ENCODE assay signal across 25 mouse cellular contexts in the genomic region with DNA sequence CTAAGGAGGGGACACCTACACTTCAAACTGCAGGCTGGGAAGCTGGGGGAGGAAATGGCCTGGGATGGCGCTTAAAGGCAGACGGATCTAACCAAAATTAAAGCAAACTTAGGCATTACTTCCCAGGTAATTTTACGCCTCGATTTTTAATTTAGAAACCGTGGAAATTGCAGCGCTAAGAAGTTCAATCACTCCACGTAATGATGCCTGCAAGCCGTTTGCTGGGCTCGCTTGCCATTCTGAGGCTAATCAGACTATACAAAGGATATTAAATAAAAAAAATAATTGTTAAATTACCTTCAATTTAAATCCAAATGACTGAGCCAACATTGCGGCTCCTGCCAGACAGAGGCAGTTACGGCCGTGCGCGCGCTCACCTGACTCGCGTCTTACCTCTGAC. TPM values are rescaled to one million over a fixed set of nuclear protein-coding genes. Genes with fewer than 3 reads are reported as not detected.
DNase-seq lines count a peak whose midpoint lies in the region; ATAC-seq lines count a peak whose summit lies in the region.
"Had no signal": no experiment of that assay in that cellular context is flagged by ENCODE, and none has a peak within 500 bp of the region (broad histone marks: within the 10 kb centered on the region; RNA-seq: fewer than 3 reads in every experiment).

No protein-coding gene starts in this region.

- no peak overlapping the region for H3K9ac ChIP-seq in embryonic facial prominence, embryonic 11.5 days (replicated peaks; ENCODE audit: low read length)
- no peak overlapping the region for H3K9ac ChIP-seq in midbrain, embryonic 11.5 days (ENCODE audit: low read length)
- H3K9ac ChIP-seq in midbrain, embryonic 16.5 days (ENCODE audit: low read depth, low read length) = no peak overlapping the region
- H3K9ac ChIP-seq in hindbrain, embryonic 15.5 days = no peak overlapping the region
- no peak overlapping the region for H3K9ac ChIP-seq in neural tube, embryonic 15.5 days (replicated peaks)
- H3K9ac ChIP-seq: forebrain, embryonic 15.5 days; limb, embryonic 13.5 days; liver, embryonic 13.5 days; lung, embryonic 14.5 days had no signal

- H3K4me3 ChIP-seq in embryonic facial prominence, embryonic 11.5 days (ENCODE audit: low read depth, low read length) = no peak overlapping the region
- H3K4me3 ChIP-seq in embryonic facial prominence, embryonic 10.5 days = no peak overlapping the region
- H3K4me3 ChIP-seq in midbrain, embryonic 11.5 days (ENCODE audit: low read depth, low read length) = no peak overlapping the region
- H3K4me3 ChIP-seq in midbrain, embryonic 16.5 days (ENCODE audit: low read depth, low read length) = no peak overlapping the region
- H3K4me3 ChIP-seq in hindbrain, embryonic 15.5 days = no peak overlapping the region
- peak overlapping the region; percentile 14 for H3K4me3 ChIP-seq in neural tube, embryonic 15.5 days (replicated peaks)
- H3K4me3 ChIP-seq: forebrain, embryonic 15.5 days; liver, embryonic 13.5 days; myocyte had no signal

- H3K4me2 ChIP-seq in embryonic facial prominence, embryonic 11.5 days (ENCODE audit: low read depth, low read length) = no peak overlapping the region
- no peak overlapping the region for H3K4me2 ChIP-seq in midbrain, embryonic 11.5 days
- no peak overlapping the region for H3K4me2 ChIP-seq in midbrain, embryonic 16.5 days (ENCODE audit: low read length)
- H3K4me2 ChIP-seq in hindbrain, embryonic 15.5 days = peak overlapping the region; percentile 49
- H3K4me2 ChIP-seq in neural tube, embryonic 15.5 days = peak overlapping the region; percentile 53
- H3K4me2 ChIP-seq: forebrain, embryonic 15.5 days; limb, embryonic 13.5 days; liver, embryonic 13.5 days had no signal

- WGBS in embryonic facial prominence, embryonic 11.5 days = 2% methylated on average over 17 of the region's 17 CpGs
- WGBS in embryonic facial prominence, embryonic 10.5 days = 2% methylated on average over 17 of the region's 17 CpGs
- WGBS in midbrain, embryonic 11.5 days = 2% methylated on average over 17 of the region's 17 CpGs
- WGBS in midbrain, embryonic 16.5 days = 3% methylated on average over 17 of the region's 17 CpGs
- WGBS in hindbrain, embryonic 15.5 days = 4% methylated on average over 17 of the region's 17 CpGs
- 3% methylated on average over 17 of the region's 17 CpGs for whole genome bisulfite sequencing in neural tube, embryonic 15.5 days

- H3K9me3 ChIP-seq in embryonic facial prominence, embryonic 11.5 days (replicated peaks; ENCODE audit: control insufficient read depth, low read length) = no peaks in the 10 kb centered on the region
- H3K9me3 ChIP-seq in embryonic facial prominence, embryonic 10.5 days = no peaks in the 10 kb centered on the region
- no peaks in the 10 kb centered on the region for H3K9me3 ChIP-seq in midbrain, embryonic 11.5 days (ENCODE audit: control insufficient read depth, low read length)
- no peaks in the 10 kb centered on the region for H3K9me3 ChIP-seq in midbrain, embryonic 16.5 days (replicated peaks; ENCODE audit: control insufficient read depth, low read length, poor library complexity, severe bottlenecking)
- no peaks in the 10 kb centered on the region for H3K9me3 ChIP-seq in hindbrain, embryonic 15.5 days
- no peaks in the 10 kb centered on the region for H3K9me3 ChIP-seq in neural tube, embryonic 15.5 days (replicated peaks)
- H3K9me3 ChIP-seq: forebrain, embryonic 15.5 days; limb, embryonic 13.5 days; liver, embryonic 13.5 days had no signal

- H3K4me1 ChIP-seq in embryonic facial prominence, embryonic 11.5 days (ENCODE audit: control insufficient read depth, insufficient read depth, low read length) = peaks cover 5% of the 10 kb centered on the region
- peaks cover 73% of the 10 kb centered on the region for H3K4me1 ChIP-seq in embryonic facial prominence, embryonic 10.5 days
- peaks cover 30% of the 10 kb centered on the region for H3K4me1 ChIP-seq in midbrain, embryonic 11.5 days (ENCODE audit: control insufficient read depth, insufficient read depth, low read length)
- peaks cover 25% of the 10 kb centered on the region; the same call in 1 of the 2 replicates for H3K4me1 ChIP-seq in midbrain, embryonic 16.5 days (ENCODE audit: control insufficient read depth, insufficient read depth, low read length)
- peaks cover 57% of the 10 kb centered on the region for H3K4me1 ChIP-seq in hindbrain, embryonic 15.5 days (replicated peaks)
- H3K4me1 ChIP-seq in neural tube, embryonic 15.5 days = peaks cover 66% of the 10 kb centered on the region

- DNase-seq in embryonic facial prominence, embryonic 11.5 days (ENCODE audit: low spot score) = peak; percentile 36
- DNase-seq in embryonic facial prominence, embryonic 10.5 days (ENCODE audit: low spot score) = no peak
- DNase-seq in midbrain, embryonic 11.5 days (ENCODE audit: low spot score, missing footprints) = peak; percentile 92
- no peak for DNase-seq in layer of hippocampus, postnatal 14 days (ENCODE audit: low spot score in 2 of 2)
- DNase-seq: adrenal gland, postnatal 14 days; cerebellum, adult 11 months; gastrocnemius, postnatal 25 days; heart, postnatal 10 days; kidney, adult 9 months; kidney, postnatal 36 days; layer of hippocampus, adult 9-11 months; liver, embryonic 13.5 days; lung, embryonic 14.5 days; lung, postnatal 4 days; right cerebral cortex, adult 18-20 months had no signal

- H3K36me3 ChIP-seq in embryonic facial prominence, embryonic 11.5 days (replicated peaks; ENCODE audit: control insufficient read depth, insufficient read depth, low read depth, low read length) = no peaks in the 10 kb centered on the region
- H3K36me3 ChIP-seq in embryonic facial prominence, embryonic 10.5 days (replicated peaks) = no peaks in the 10 kb centered on the region
- no peaks in the 10 kb centered on the region for H3K36me3 ChIP-seq in midbrain, embryonic 11.5 days (ENCODE audit: control insufficient read depth, insufficient read depth, low read length)
- H3K36me3 ChIP-seq in midbrain, embryonic 16.5 days (ENCODE audit: control insufficient read depth, insufficient read depth, low read length) = no peaks in the 10 kb centered on the region
- no peaks in the 10 kb centered on the region for H3K36me3 ChIP-seq in hindbrain, embryonic 15.5 days
- H3K36me3 ChIP-seq in neural tube, embryonic 15.5 days = no peaks in the 10 kb centered on the region
- H3K36me3 ChIP-seq: forebrain, embryonic 15.5 days; G1E; limb, embryonic 13.5 days; liver, embryonic 13.5 days had no signal

- H3K27ac ChIP-seq in embryonic facial prominence, embryonic 11.5 days (replicated peaks; ENCODE audit: low read depth, low read length) = no peak overlapping the region
- H3K27ac ChIP-seq in embryonic facial prominence, embryonic 10.5 days (replicated peaks) = no peak overlapping the region
- no peak overlapping the region for H3K27ac ChIP-seq in midbrain, embryonic 11.5 days (ENCODE audit: low read depth, low read length)
- H3K27ac ChIP-seq in midbrain, embryonic 16.5 days (ENCODE audit: low read length) = no peak overlapping the region
- H3K27ac ChIP-seq in hindbrain, embryonic 15.5 days (replicated peaks) = peak overlapping the region; percentile 17; the same call in 1 of the 2 replicates
- peak overlapping the region; percentile 42; the same call in 1 of the 2 replicates for H3K27ac ChIP-seq in neural tube, embryonic 15.5 days (replicated peaks)
- H3K27ac ChIP-seq: forebrain, embryonic 15.5 days; limb, embryonic 13.5 days; liver, embryonic 13.5 days; stomach, postnatal 0 days had no signal

- no peak for ATAC-seq in embryonic facial prominence, embryonic 11.5 days (replicated peaks; ENCODE audit: insufficient number of reproducible peaks, low FRiP score, low TSS enrichment, low read depth)
- no peak for ATAC-seq in midbrain, embryonic 11.5 days (ENCODE audit: low FRiP score)
- no peak for ATAC-seq in midbrain, embryonic 16.5 days
- no peak for ATAC-seq in hindbrain, embryonic 15.5 days (ENCODE audit: low FRiP score, low read depth)
- ATAC-seq in neural tube, embryonic 15.5 days (ENCODE audit: low FRiP score) = no peak
- ATAC-seq: activated CD4-positive, CD25-positive, alpha-beta regulatory T cell, adult 4 months; forebrain, embryonic 15.5 days; inflammation-experienced regulatory T-cells, adult 6 months had no signal

- H3K27me3 ChIP-seq in embryonic facial prominence, embryonic 11.5 days (ENCODE audit: control insufficient read depth, insufficient read depth, low read length) = peaks cover 96% of the 10 kb centered on the region
- H3K27me3 ChIP-seq in embryonic facial prominence, embryonic 10.5 days (replicated peaks; ENCODE audit: low read depth, poor library complexity, severe bottlenecking) = peaks cover 100% of the 10 kb centered on the region
- H3K27me3 ChIP-seq in midbrain, embryonic 11.5 days (ENCODE audit: control insufficient read depth, insufficient read depth, low read length) = peaks cover 99% of the 10 kb centered on the region
- peaks cover 82% of the 10 kb centered on the region for H3K27me3 ChIP-seq in midbrain, embryonic 16.5 days (ENCODE audit: control insufficient read depth, insufficient read depth, low read depth, low read length)
- H3K27me3 ChIP-seq in hindbrain, embryonic 15.5 days = peaks cover 80% of the 10 kb centered on the region
- H3K27me3 ChIP-seq in neural tube, embryonic 15.5 days (replicated peaks) = peaks cover 91% of the 10 kb centered on the region

RNA-seq across cellular contexts. Expression of a gene that starts 9.1 kb away (rescaled TPM):
- 0.17 and 0.53 TPM in 2 replicates for polyA plus RNA-seq in embryonic facial prominence, embryonic 11.5 days (2014; fragmentation: Nextera tagmentation; extraction: Ambion mirVana)
- polyA plus RNA-seq in embryonic facial prominence, embryonic 10.5 days (2016; fragmentation: Nextera tagmentation; extraction: Ambion mirVana) = 0.06 and 0.10 TPM in 2 replicates
- 0.05 and 0.10 TPM in 2 replicates for polyA plus RNA-seq in midbrain, embryonic 11.5 days (2014; fragmentation: Nextera tagmentation; extraction: Ambion mirVana)
- polyA plus RNA-seq in midbrain, embryonic 16.5 days (2015; fragmentation: Nextera tagmentation; extraction: Ambion mirVana) = 0.54 and 0.75 TPM in 2 replicates
- 15.0 and 20.5 TPM in 2 replicates for polyA plus RNA-seq in hindbrain, embryonic 15.5 days (2015; fragmentation: Nextera tagmentation; extraction: Ambion mirVana)
- polyA plus RNA-seq in neural tube, embryonic 15.5 days (2015; fragmentation: Nextera tagmentation; extraction: Ambion mirVana) = 12.2 and 18.7 TPM in 2 replicates
- total RNA-seq in layer of hippocampus, postnatal 14 days (2021) = under 1 TPM; 0.09 to 0.57 TPM
- total RNA-seq: adrenal gland, postnatal 14 days had no signal
- polyA plus RNA-seq: activated CD4-positive, CD25-positive, alpha-beta regulatory T cell, adult 4 months; G1E; inflammation-experienced regulatory T-cells, adult 6 months; liver, embryonic 13.5 days; lung, embryonic 14.5 days; stomach, postnatal 0 days had no signal

Comparison
In these comparisons a context has a peak if more than half of its experiments do, and no peak if none do; other contexts are left out.
1. DNase-seq: peak in embryonic facial prominence, embryonic 11.5 days (single experiment) and midbrain, embryonic 11.5 days (single experiment); none in embryonic facial prominence, embryonic 10.5 days (single experiment) and layer of hippocampus, postnatal 14 days (0 of 2).
2. H3K27ac ChIP-seq: peak in hindbrain, embryonic 15.5 days (single experiment) and neural tube, embryonic 15.5 days (single experiment); none in embryonic facial prominence, embryonic 11.5 days (single experiment), embryonic facial prominence, embryonic 10.5 days (single experiment), midbrain, embryonic 11.5 days (single experiment) and midbrain, embryonic 16.5 days (single experiment).
3. H3K4me2 ChIP-seq: peak in hindbrain, embryonic 15.5 days (single experiment) and neural tube, embryonic 15.5 days (single experiment); none in embryonic facial prominence, embryonic 11.5 days (single experiment), midbrain, embryonic 11.5 days (single experiment) and midbrain, embryonic 16.5 days (single experiment).